Mouse (Mus musculus) embryonic facial prominence, embryonic 14.5 days (tissue): Measurements from ENCODE around the gene Clic6. TPM values are rescaled to one million over a fixed set of nuclear protein-coding genes. Genes with fewer than 3 reads are reported as not detected.

Source experiments
- ATAC-seq: fragments of 200-750 bp; cut with Nextera tagmentation; 2 replicates; pipeline ENCODE4 v1.8.0; 2017; ENCODE audit warnings: low read depth, moderate number of reproducible peaks, moderate TSS enrichment
- DNase-seq: peaks from one replicate; pipeline ENCODE4 v3.0.0-alpha.2; 2015; ENCODE audit warnings: low spot score
- H3K27ac ChIP-seq: fragments of 300-500 bp; sonication (generic); replicated peaks from 2 replicates; pipeline ENCODE4 v1.5.1; 2014; ENCODE audit warnings: low read depth, mild to moderate bottlenecking, low read length, moderate library complexity
- H3K27me3 ChIP-seq: fragments of 300-500 bp; sonication (generic); replicated peaks from 2 replicates; pipeline ENCODE4 v1.6.1; 2014; ENCODE audit warnings: low read length; ENCODE audit not compliant: control insufficient read depth, insufficient read depth
- H3K36me3 ChIP-seq: fragments of 300-500 bp; sonication (generic); 2 replicates; pipeline ENCODE4 v1.6.1; 2014; ENCODE audit warnings: low read length, mixed read lengths; ENCODE audit not compliant: control insufficient read depth, insufficient read depth
- H3K4me1 ChIP-seq: fragments of 300-500 bp; sonication (generic); 2 replicates; pipeline ENCODE4 v1.6.1; 2014; ENCODE audit warnings: antibody characterized with exemption, low read length; ENCODE audit not compliant: control insufficient read depth, insufficient read depth
- H3K4me2 ChIP-seq: fragments of 300-500 bp; sonication (generic); 2 replicates; pipeline ENCODE4 v1.6.1; 2014; ENCODE audit warnings: low read depth, mild to moderate bottlenecking, low read length, moderate library complexity, mixed read lengths
- H3K4me3 ChIP-seq: fragments of 300-500 bp; sonication (generic); 2 replicates; pipeline ENCODE4 v1.5.1; 2014; ENCODE audit warnings: low read depth, mild to moderate bottlenecking, low read length
- H3K9ac ChIP-seq: fragments of 300-500 bp; sonication (generic); 2 replicates; pipeline ENCODE4 v1.6.1; 2014; ENCODE audit warnings: low read depth, mild to moderate bottlenecking, low read length, moderate library complexity, mixed read lengths
- H3K9me3 ChIP-seq: fragments of 300-500 bp; sonication (generic); 2 replicates; pipeline ENCODE4 v1.6.1; 2016; ENCODE audit warnings: low read length; ENCODE audit not compliant: control insufficient read depth
- WGBS: fragments of 180-500 bp; shearing (Covaris S2); extraction: QIAGEN DNeasy Blood & Tissue Kit; methylation state at CpG from one replicate; pipeline ENCODE4 v1.1.7; 2014; 5-methylcytosine and 5-hydroxymethylcytosine counted together
- polyA plus RNA-seq: library from polyadenylated mRNA; unstranded; fragments of >200 nt; fragmentation: Nextera tagmentation; extraction: Ambion mirVana; gene quantifications from 2 replicates; pipeline ENCODE4 v1.2.1, GENCODE M21; 2014

Gene Clic6
- polyA plus RNA-seq, 1 experiment from 2014 or later: 4.1 TPM

DNA sequence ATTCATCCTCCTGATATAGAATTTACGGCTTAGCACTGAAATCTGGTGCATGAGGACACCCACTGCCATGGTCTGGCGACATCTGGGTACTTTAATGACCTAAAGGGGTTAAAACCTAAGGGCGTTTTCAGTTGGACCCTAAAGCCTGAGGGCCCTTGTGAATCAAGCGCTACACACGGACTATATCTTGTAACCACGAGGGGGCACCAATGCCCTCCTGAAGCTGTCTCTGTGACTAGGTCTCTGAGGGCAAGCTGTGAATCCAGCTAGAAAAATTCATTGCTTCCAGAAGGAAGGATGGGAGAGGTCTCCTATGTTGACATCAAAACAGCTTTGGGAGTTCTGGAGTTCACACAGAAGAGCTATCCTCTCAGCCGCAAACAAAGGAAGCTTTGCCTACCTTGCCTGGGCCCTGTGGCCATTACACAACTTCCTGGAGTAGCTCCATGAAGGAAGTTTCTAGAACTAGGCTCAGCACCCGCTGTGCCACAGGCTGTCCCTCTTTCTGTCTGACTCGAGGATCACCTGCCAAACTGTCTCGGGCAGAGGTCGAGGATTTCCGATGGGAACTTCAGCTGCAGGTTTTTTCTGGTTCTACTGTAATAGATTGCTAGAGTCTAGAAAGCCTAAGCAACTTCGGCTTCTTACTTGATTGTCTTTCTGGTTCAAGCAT is 34.4 kb downstream of the Clic6 start:
- Histone ChIP-seq H3K27ac (no peak overlapping the region), H3K4me2 (no peak overlapping the region), H3K27me3 (no peaks in the 10 kb centered on the region), H3K9me3 (no peaks in the 10 kb centered on the region), H3K4me3 (no peak overlapping the region), H3K36me3 (no peaks in the 10 kb centered on the region), H3K4me1 (no peaks in the 10 kb centered on the region; the same call in 1 of the 2 replicates), H3K9ac (no peak overlapping the region)
- ATAC-seq (no peak), DNase-seq (peak; percentile 66)
- WGBS: 53% methylated on average over 13 of the region's 13 CpGs

GRCm38 (mm10) chr16:92523351-92523750 is 37.8 kb downstream of the Clic6 start:
- DNase-seq: no peak

GRCm38 (mm10) chr16:92524651-92525050 is 39.1 kb downstream of the Clic6 start:
- H3K4me2 ChIP-seq: no peak overlapping the region
- H3K27ac ChIP-seq: no peak overlapping the region
- DNase-seq (no peak), ATAC-seq (no peak)
- no peak overlapping the region for H3K9ac ChIP-seq
- WGBS: 84% methylated on average over 8 of the region's 8 CpGs
- H3K27me3 ChIP-seq: no peaks in the 10 kb centered on the region
- no peak overlapping the region for H3K4me3 ChIP-seq
- H3K9me3 ChIP-seq: 0 out of 2 replicates have a peak, but pooled peaks cover 8% of the 10 kb centered on the region
- no peaks in the 10 kb centered on the region for H3K36me3 ChIP-seq
- H3K4me1 ChIP-seq: no peaks in the 10 kb centered on the region; the same call in 1 of the 2 replicates

More at GRCm38 (mm10) chr16:92523351-92523750, 37.8 kb downstream of the Clic6 start:
- H3K4me1 ChIP-seq: no peaks in the 10 kb centered on the region; the same call in 1 of the 2 replicates
- no peak overlapping the region for H3K4me3 ChIP-seq
- no peak overlapping the region for H3K4me2 ChIP-seq
- H3K9ac ChIP-seq: no peak overlapping the region
- ATAC-seq: no peak
- WGBS: 79% methylated on average over 8 of the region's 8 CpGs
- no peaks in the 10 kb centered on the region for H3K27me3 ChIP-seq
- no peak overlapping the region for H3K27ac ChIP-seq
- H3K36me3 ChIP-seq: no peaks in the 10 kb centered on the region
- H3K9me3 ChIP-seq: no peaks in the 10 kb centered on the region

DNA sequence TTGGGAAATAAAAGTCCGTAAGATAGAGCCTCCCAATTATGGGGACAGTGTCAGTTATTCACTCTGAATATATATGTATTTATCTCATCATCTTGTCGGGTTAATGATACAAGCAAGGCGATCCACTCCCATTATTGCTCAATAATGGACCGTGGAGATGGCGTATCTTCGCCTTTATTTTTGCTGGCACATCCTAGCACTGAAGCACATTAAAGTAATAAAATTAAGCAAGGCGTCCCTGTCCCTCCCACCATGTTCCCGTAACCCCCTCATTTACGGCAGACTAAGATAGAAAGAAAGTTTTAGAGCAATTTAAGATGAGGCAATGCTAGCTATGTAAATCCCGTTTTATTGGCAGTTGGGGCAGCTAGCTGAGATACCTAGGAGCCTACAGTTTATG is 40.4 kb downstream of the Clic6 start:
- H3K4me3 ChIP-seq: no peak overlapping the region
- ATAC-seq (no peak), DNase-seq (no peak)
- 85% methylated on average over 10 of the region's 10 CpGs for WGBS
- H3K4me1 ChIP-seq: no peaks in the 10 kb centered on the region; the same call in 1 of the 2 replicates
- H3K4me2 ChIP-seq: no peak overlapping the region
- H3K36me3 ChIP-seq: no peaks in the 10 kb centered on the region
- no peak overlapping the region for H3K9ac ChIP-seq
- H3K27ac ChIP-seq: no peak overlapping the region
- no peaks in the 10 kb centered on the region for H3K27me3 ChIP-seq
- H3K9me3 ChIP-seq: 0 out of 2 replicates have a peak, but pooled peaks cover 8% of the 10 kb centered on the region

GRCm38 (mm10) chr16:92535258-92535657 is 49.7 kb downstream of the Clic6 start:
- no peaks in the 10 kb centered on the region for H3K36me3 ChIP-seq
- H3K27ac ChIP-seq: no peak overlapping the region
- H3K9ac ChIP-seq: no peak overlapping the region
- no peak for ATAC-seq
- DNase-seq: no peak
- no peaks in the 10 kb centered on the region for H3K9me3 ChIP-seq
- no peak overlapping the region for H3K4me3 ChIP-seq
- H3K4me1 ChIP-seq: no peaks in the 10 kb centered on the region
- H3K4me2 ChIP-seq: no peak overlapping the region
- no peaks in the 10 kb centered on the region for H3K27me3 ChIP-seq
- WGBS: 92% methylated on average over 2 of the region's 2 CpGs

DNA sequence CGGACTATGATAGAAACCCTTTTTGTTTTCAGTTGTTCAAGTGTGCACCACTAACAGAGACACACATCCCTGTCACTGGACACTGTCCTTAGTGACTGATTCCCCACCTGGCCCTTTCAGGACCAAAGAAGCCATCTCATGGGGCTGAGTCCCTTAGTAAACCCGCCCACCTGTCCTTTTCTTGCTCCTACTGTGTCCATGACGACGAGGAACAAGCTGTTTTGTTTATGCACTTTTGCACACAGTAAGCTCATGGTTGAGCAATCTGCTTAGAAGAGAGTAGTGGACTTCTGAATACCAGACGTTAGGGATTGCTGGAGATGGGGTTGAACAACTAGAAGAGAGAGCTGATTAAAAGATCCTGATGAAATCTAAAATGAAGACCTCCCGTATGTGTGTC is 52.8 kb downstream of the Clic6 start:
- Histone ChIP-seq H3K4me2 (no peak overlapping the region), H3K9me3 (no peaks in the 10 kb centered on the region), H3K27ac (no peak overlapping the region), H3K9ac (no peak overlapping the region), H3K27me3 (no peaks in the 10 kb centered on the region), H3K4me1 (no peaks in the 10 kb centered on the region), H3K4me3 (no peak overlapping the region), H3K36me3 (no peaks in the 10 kb centered on the region)
- ATAC-seq: no peak
- WGBS: 75% methylated on average over 6 of the region's 6 CpGs
- DNase-seq: no peak

GRCm38 (mm10) chr16:92544264-92544663 is 58.7 kb downstream of the Clic6 start:
- no peak for ATAC-seq
- Histone ChIP-seq H3K9me3 (no peaks in the 10 kb centered on the region), H3K4me1 (no peaks in the 10 kb centered on the region), H3K4me2 (no peak overlapping the region), H3K36me3 (no peaks in the 10 kb centered on the region), H3K27me3 (no peaks in the 10 kb centered on the region), H3K9ac (no peak overlapping the region), H3K4me3 (no peak overlapping the region), H3K27ac (no peak overlapping the region)
- peak; percentile 48 for DNase-seq
- WGBS: 57% methylated on average over 1 of the region's 1 CpGs

- H3K9ac ChIP-seq: no peak overlapping the region
- ATAC-seq (no peak), DNase-seq (no peak)
- WGBS: 86% methylated on average over 9 of the region's 9 CpGs
- H3K36me3 ChIP-seq: no peaks in the 10 kb centered on the region
- no peak overlapping the region for H3K4me3 ChIP-seq
- H3K9me3 ChIP-seq: no peaks in the 10 kb centered on the region
- 0 out of 2 replicates have a peak, but pooled peaks cover 5% of the 10 kb centered on the region for H3K4me1 ChIP-seq
- no peaks in the 10 kb centered on the region for H3K27me3 ChIP-seq
- H3K4me2 ChIP-seq: no peak overlapping the region
- no peak overlapping the region for H3K27ac ChIP-seq
Observed at GRCm38 (mm10) chr16:92548651-92549050, 63.1 kb downstream of the Clic6 start.
